Mouse (Mus musculus): ENCODE measurements around the gene Plcxd1. TPM values are rescaled to one million over a fixed set of nuclear protein-coding genes. Genes with fewer than 3 reads are reported as not detected.
"Not testable (repeated sequence)": the region's sequence is repeated elsewhere in the genome, so short reads cannot be mapped to it uniquely, and the experiment has no call there.

Gene Plcxd1
- total RNA-seq, 2 experiments from 2014 or later: not detected

GRCm38 (mm10) chr5:110106140-110106871 lies 6.5 kb downstream of the Plcxd1 start:
- intact Hi-C loops (cut with DNase I): no loop called here
- no peak for DNase-seq (ENCODE audit: low spot score)

DNA sequence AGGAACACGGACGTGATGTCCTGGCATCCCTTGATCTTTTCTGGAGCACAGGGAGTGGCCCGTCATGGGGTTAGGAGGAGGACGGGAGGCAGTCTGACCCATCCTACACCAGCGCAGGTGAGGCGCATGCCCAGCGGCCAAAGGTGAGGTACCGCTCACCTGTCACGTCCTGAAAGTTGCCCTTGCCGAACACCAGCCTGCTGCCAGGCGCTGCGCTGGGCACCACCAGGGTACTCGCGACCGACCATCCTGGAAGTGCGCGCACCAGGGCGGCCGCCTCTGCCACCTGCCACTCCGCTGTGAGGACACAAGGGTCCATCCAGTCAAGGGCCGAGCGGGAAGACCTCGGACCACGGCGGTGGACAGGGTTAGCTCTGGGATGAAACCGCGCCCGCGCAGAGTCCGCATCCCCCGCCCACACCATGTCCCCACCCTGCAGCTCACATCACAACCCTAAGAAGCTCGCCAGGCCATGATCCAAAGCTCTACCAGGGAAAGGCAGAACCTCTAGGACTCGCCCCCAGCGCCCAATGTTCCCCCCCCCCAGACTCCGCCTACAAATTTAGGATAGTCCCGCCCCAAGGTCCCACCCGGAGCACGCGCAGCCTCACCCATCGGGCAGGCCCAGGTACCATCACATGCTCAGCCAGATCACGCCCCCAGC lies 7.3 kb downstream of the Plcxd1 start:
- no peak for DNase-seq (ENCODE audit: low spot score)
- intact Hi-C loops (cut with DNase I): no loop called here

- DNase-seq (ENCODE audit: low spot score): peak; percentile 91
- intact Hi-C loops (cut with DNase I): no loop called here
Observed at GRCm38 (mm10) chr5:110107581-110108304, 8.0 kb downstream of the Plcxd1 start, which contains the start of gene Gtpbp6. Gene Gtpbp6, minus strand, starts transcription at chr5:110108197.

DNA sequence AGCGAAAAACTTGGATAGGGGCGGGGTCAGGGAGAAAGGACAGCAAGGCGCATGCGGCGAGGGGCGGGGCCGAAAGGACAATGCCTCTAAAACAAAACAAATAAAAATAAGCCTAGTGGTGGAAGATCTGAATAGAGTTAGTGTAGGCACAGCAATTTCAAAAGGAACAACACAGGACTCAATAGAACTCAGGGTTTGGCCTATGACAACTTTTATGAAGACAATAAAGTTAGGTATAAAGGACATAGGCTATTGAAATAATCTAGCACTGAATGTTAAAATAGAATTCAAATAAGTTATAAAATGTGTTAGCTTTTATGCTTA lies 8.5 kb downstream of the Plcxd1 start:
- DNase-seq (ENCODE audit: low spot score): no peak
- intact Hi-C loops (cut with DNase I): no loop called here

GRCm38 (mm10) chr5:110109991-110110441 lies 10.2 kb downstream of the Plcxd1 start, which contains the start of gene Zfp605:
Gene Zfp605, plus strand, starts transcription at chr5:110110092.
- intact Hi-C loops (cut with DNase I): loop anchor here (2.0 kb wide), 1 partner anchor 25 kb away; the partner anchor contains the start of gene Chfr
- peak; percentile 70 for DNase-seq (ENCODE audit: low spot score)

GRCm38 (mm10) chr5:110122380-110122779 lies 22.6 kb downstream of the Plcxd1 start:
- DNase-seq (ENCODE audit: low spot score); intact Hi-C loops (cut with DNase I): not testable (repeated sequence)

DNA sequence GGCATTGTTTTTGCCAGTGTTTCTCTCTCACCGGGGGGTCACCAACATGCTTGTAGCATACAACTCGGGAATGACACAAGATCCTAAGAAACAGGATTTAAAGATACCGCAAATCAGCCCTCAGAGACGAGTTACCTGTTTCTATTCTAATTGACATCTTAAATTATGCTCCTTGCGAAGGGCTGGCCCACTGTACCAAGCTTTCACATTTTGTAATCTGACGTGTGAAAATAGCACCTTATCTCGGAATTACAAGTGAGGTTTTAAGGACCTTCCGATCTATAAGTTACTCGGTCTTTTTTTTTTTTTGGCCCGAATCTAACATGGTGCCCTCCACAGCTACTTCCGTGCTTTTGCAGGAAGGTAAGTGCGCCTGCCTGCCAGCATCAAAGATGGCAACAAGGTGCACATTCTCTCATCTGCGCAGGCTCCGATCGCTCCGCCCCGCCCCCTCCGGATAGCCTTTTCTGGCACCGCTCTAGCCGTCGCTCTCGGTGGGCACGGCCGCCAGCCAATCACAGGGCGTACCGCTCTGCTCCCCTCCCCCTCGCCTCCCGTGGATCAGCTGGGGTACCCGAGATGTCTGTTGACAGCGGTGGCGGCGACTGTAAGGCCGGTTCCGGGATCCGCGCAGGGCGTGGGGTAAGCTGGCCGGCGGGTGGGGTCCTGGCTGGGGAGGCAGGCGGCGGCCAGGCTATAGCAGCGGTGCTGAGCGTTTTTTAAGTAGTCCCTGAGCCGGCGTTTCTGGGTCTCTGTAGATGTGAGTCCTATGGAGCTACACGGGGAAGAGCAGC lies 35.7 kb downstream of the Plcxd1 start, which contains the start of gene Chfr:
Chfr (plus strand) TSS at position 550 of the 794 bp plus-strand sequence.
- peak; percentile 97 for DNase-seq (ENCODE audit: low spot score)
- intact Hi-C loops (cut with DNase I): loop anchor here (2.0 to 10.0 kb wide), 3 partner anchors 25 to 81 kb away; partner anchors contain the start of genes Golga3 and Zfp605

- no peak for DNase-seq (ENCODE audit: low spot score)
- intact Hi-C loops (cut with DNase I): loop anchor here (5.0 to 10.0 kb wide), 2 partner anchors 41 to 81 kb away; partner anchors contain the start of gene Golga3
Observed at GRCm38 (mm10) chr5:110136087-110136464, 36.3 kb downstream of the Plcxd1 start.

- intact Hi-C loops (cut with DNase I): loop anchor here (5.0 to 10.0 kb wide), 2 partner anchors 39 to 83 kb away; partner anchors contain the start of gene Golga3
- DNase-seq (ENCODE audit: low spot score): no peak
Observed at GRCm38 (mm10) chr5:110137816-110138215, 38.0 kb downstream of the Plcxd1 start.

- DNase-seq (ENCODE audit: low spot score): no peak
- intact Hi-C loops (cut with DNase I): loop anchor here (5.0 to 10.0 kb wide), 2 partner anchors 38 to 85 kb away; partner anchors contain the start of gene Golga3
Observed at GRCm38 (mm10) chr5:110139325-110139724, 39.6 kb downstream of the Plcxd1 start.

GRCm38 (mm10) chr5:110140424-110140823 lies 40.7 kb downstream of the Plcxd1 start:
- intact Hi-C loops (cut with DNase I): no loop called here
- DNase-seq (ENCODE audit: low spot score): no peak

GRCm38 (mm10) chr5:110142309-110142708 lies 42.5 kb downstream of the Plcxd1 start:
- no peak for DNase-seq (ENCODE audit: low spot score)
- intact Hi-C loops (cut with DNase I): no loop called here

GRCm38 (mm10) chr5:110143007-110143406 lies 43.2 kb downstream of the Plcxd1 start:
- no peak for DNase-seq (ENCODE audit: low spot score)
- intact Hi-C loops (cut with DNase I): no loop called here

Other genes starting within 250 kb of the Plcxd1 start
- 1 to 10 TPM; 3.7 to 5.1 TPM for gene Gm15446, start 176.6 kb upstream of the Plcxd1 start, total RNA-seq (2021)
- 1 to 10 TPM; 5.7 to 9.6 TPM for gene Zfp932, start 103.4 kb upstream of the Plcxd1 start, total RNA-seq (2021)
- 1 to 10 TPM; 1.2 to 2.6 TPM for gene Gm17655, start 27.5 kb upstream of the Plcxd1 start, total RNA-seq (2021)
- not detected for gene Gm35315, start 5.5 kb upstream of the Plcxd1 start, total RNA-seq (2021)
- gene Gtpbp6, start 8.2 kb downstream of the Plcxd1 start, total RNA-seq (2021): 10 to 100 TPM; 27.6 to 31.0 TPM
- gene Zfp605, start 10.1 kb downstream of the Plcxd1 start, total RNA-seq (2021): 1 to 10 TPM; 2.7 to 3.1 TPM
- 10 to 100 TPM; 14.8 to 17.1 TPM for gene Chfr, start 35.9 kb downstream of the Plcxd1 start, total RNA-seq (2021)
- 10 to 100 TPM; 46.2 to 47.0 TPM for gene Golga3, start 76.7 kb downstream of the Plcxd1 start, total RNA-seq (2021)
- 10 to 100 TPM; 25.8 to 29.3 TPM for gene Ankle2, start 131.0 kb downstream of the Plcxd1 start, total RNA-seq (2021)
- gene Pgam5, start 169.9 kb downstream of the Plcxd1 start, total RNA-seq (2021): 10 to 100 TPM; 30.2 to 34.7 TPM
- 10 to 100 TPM; 95.2 to 96.5 TPM for gene Pxmp2, start 186.2 kb downstream of the Plcxd1 start, total RNA-seq (2021)
- 1 to 10 TPM; 1.8 to 2.3 TPM for gene Pole, start 186.3 kb downstream of the Plcxd1 start, total RNA-seq (2021)
- not detected for gene P2rx2, start 243.2 kb downstream of the Plcxd1 start, total RNA-seq (2021)
- gene Lrcol1, start 244.8 kb downstream of the Plcxd1 start, total RNA-seq (2021): not detected